Comparison of ENCODE assay signal across 12 mouse cellular contexts in genomic region chr12:48221976-48222800, GRCm38 (mm10).
DNase-seq lines count a peak whose midpoint lies in the region; ATAC-seq lines count a peak whose summit lies in the region.
"Had no signal": no experiment of that assay in that cellular context is flagged by ENCODE, and none has a peak within 500 bp of the region (broad histone marks: within the 10 kb centered on the region; RNA-seq: fewer than 3 reads in every experiment).

No protein-coding gene starts in this region.

- intact Hi-C loops in gastrocnemius, postnatal 36 days (cut with DNase I) = no loop called here

- no peaks in the 10 kb centered on the region for H3K9me3 ChIP-seq in embryonic facial prominence, embryonic 11.5 days (replicated peaks; ENCODE audit: control insufficient read depth, low read length)
- no peaks in the 10 kb centered on the region for H3K9me3 ChIP-seq in hindbrain, embryonic 15.5 days
- H3K9me3 ChIP-seq in neural tube, embryonic 14.5 days (ENCODE audit: control insufficient read depth, low read length) = no peaks in the 10 kb centered on the region
- no peaks in the 10 kb centered on the region for H3K9me3 ChIP-seq in heart, embryonic 11.5 days (replicated peaks; ENCODE audit: control insufficient read depth, low read length)
- H3K9me3 ChIP-seq: liver, embryonic 12.5 days had no signal

- H3K4me3 ChIP-seq in embryonic facial prominence, embryonic 11.5 days (ENCODE audit: low read depth, low read length) = no peak overlapping the region
- H3K4me3 ChIP-seq in hindbrain, embryonic 15.5 days = no peak overlapping the region
- no peak overlapping the region for H3K4me3 ChIP-seq in neural tube, embryonic 14.5 days (ENCODE audit: low read depth, low read length)
- no peak overlapping the region for H3K4me3 ChIP-seq in heart, embryonic 11.5 days (ENCODE audit: low read depth, low read length)
- H3K4me3 ChIP-seq: erythroblast, embryonic 14.5 days; liver, embryonic 12.5 days had no signal

- ATAC-seq in embryonic facial prominence, embryonic 11.5 days (replicated peaks; ENCODE audit: insufficient number of reproducible peaks, low FRiP score, low TSS enrichment, low read depth) = peak; percentile 34; the same call in 1 of the 2 replicates
- ATAC-seq in hindbrain, embryonic 15.5 days (ENCODE audit: low FRiP score, low read depth) = peak; percentile 95
- ATAC-seq in neural tube, embryonic 14.5 days (ENCODE audit: low read depth) = peak; percentile 95
- ATAC-seq in heart, embryonic 11.5 days (replicated peaks; ENCODE audit: insufficient number of reproducible peaks, low FRiP score, low TSS enrichment) = no peak
- ATAC-seq: liver, embryonic 12.5 days had no signal

- no peak overlapping the region for H3K9ac ChIP-seq in embryonic facial prominence, embryonic 11.5 days (replicated peaks; ENCODE audit: low read length)
- no peak overlapping the region for H3K9ac ChIP-seq in hindbrain, embryonic 15.5 days
- no peak overlapping the region for H3K9ac ChIP-seq in neural tube, embryonic 14.5 days (replicated peaks; ENCODE audit: low read depth, low read length)
- no peak overlapping the region for H3K9ac ChIP-seq in heart, embryonic 11.5 days (ENCODE audit: low read depth, low read length)
- H3K9ac ChIP-seq: liver, embryonic 12.5 days had no signal

- WGBS in embryonic facial prominence, embryonic 11.5 days = 62% methylated on average over 3 of the region's 3 CpGs
- WGBS in hindbrain, embryonic 15.5 days = 18% methylated on average over 3 of the region's 3 CpGs
- WGBS in neural tube, embryonic 14.5 days = 18% methylated on average over 3 of the region's 3 CpGs
- 66% methylated on average over 3 of the region's 3 CpGs for WGBS in heart, embryonic 11.5 days (ENCODE audit: insufficient replicate concordance)

- no peaks in the 10 kb centered on the region for H3K4me1 ChIP-seq in embryonic facial prominence, embryonic 11.5 days (ENCODE audit: control insufficient read depth, insufficient read depth, low read length)
- 0 out of 2 replicates have a peak, but pooled peaks cover 10% of the 10 kb centered on the region for H3K4me1 ChIP-seq in hindbrain, embryonic 15.5 days (replicated peaks)
- H3K4me1 ChIP-seq in neural tube, embryonic 14.5 days (ENCODE audit: control insufficient read depth, insufficient read depth, low read length) = peaks cover 6% of the 10 kb centered on the region; the same call in 1 of the 2 replicates
- no peaks in the 10 kb centered on the region for H3K4me1 ChIP-seq in heart, embryonic 11.5 days (ENCODE audit: control insufficient read depth, insufficient read depth, low read length)
- H3K4me1 ChIP-seq: liver, embryonic 12.5 days had no signal

- no peak overlapping the region for H3K27ac ChIP-seq in embryonic facial prominence, embryonic 11.5 days (replicated peaks; ENCODE audit: low read depth, low read length)
- peak overlapping the region; percentile 76 for H3K27ac ChIP-seq in hindbrain, embryonic 15.5 days (replicated peaks)
- peak overlapping the region; percentile 57; the same call in 1 of the 2 replicates for H3K27ac ChIP-seq in neural tube, embryonic 14.5 days (ENCODE audit: low read depth, low read length)
- no peak overlapping the region for H3K27ac ChIP-seq in heart, embryonic 11.5 days (ENCODE audit: low read depth, low read length)
- H3K27ac ChIP-seq: liver, embryonic 12.5 days had no signal

- H3K36me3 ChIP-seq in embryonic facial prominence, embryonic 11.5 days (replicated peaks; ENCODE audit: control insufficient read depth, insufficient read depth, low read depth, low read length) = no peaks in the 10 kb centered on the region
- H3K36me3 ChIP-seq in hindbrain, embryonic 15.5 days = no peaks in the 10 kb centered on the region
- no peaks in the 10 kb centered on the region for H3K36me3 ChIP-seq in neural tube, embryonic 14.5 days (ENCODE audit: control insufficient read depth, insufficient read depth, low read length)
- no peaks in the 10 kb centered on the region for H3K36me3 ChIP-seq in heart, embryonic 11.5 days (ENCODE audit: control insufficient read depth, insufficient read depth, low read length)
- H3K36me3 ChIP-seq: liver, embryonic 12.5 days had no signal

- no peaks in the 10 kb centered on the region for H3K27me3 ChIP-seq in embryonic facial prominence, embryonic 11.5 days (ENCODE audit: control insufficient read depth, insufficient read depth, low read length)
- no peaks in the 10 kb centered on the region for H3K27me3 ChIP-seq in hindbrain, embryonic 15.5 days
- no peaks in the 10 kb centered on the region for H3K27me3 ChIP-seq in neural tube, embryonic 14.5 days (ENCODE audit: control insufficient read depth, insufficient read depth, low read length)
- H3K27me3 ChIP-seq in heart, embryonic 11.5 days (ENCODE audit: control insufficient read depth, insufficient read depth, low read length) = no peaks in the 10 kb centered on the region
- H3K27me3 ChIP-seq: liver, embryonic 12.5 days had no signal

- peak; percentile 23 to 34 for DNase-seq in left cerebral cortex, adult 9 months (ENCODE audit: low spot score in 2 of 2)
- DNase-seq in left cerebral cortex, adult 18-20 months (ENCODE audit: low spot score in 2 of 2) = no peak
- DNase-seq in embryonic facial prominence, embryonic 11.5 days (ENCODE audit: low spot score) = peak; percentile 63
- DNase-seq in lung, postnatal 25 days (ENCODE audit: low spot score) = no peak
- DNase-seq in gastrocnemius, postnatal 36 days = no peak
- DNase-seq: kidney, postnatal 25 days; thymus, postnatal 14 days had no signal

- H3K4me2 ChIP-seq in embryonic facial prominence, embryonic 11.5 days (ENCODE audit: low read depth, low read length) = no peak overlapping the region
- H3K4me2 ChIP-seq in hindbrain, embryonic 15.5 days = no peak overlapping the region
- H3K4me2 ChIP-seq in neural tube, embryonic 14.5 days (ENCODE audit: low read depth, low read length) = no peak overlapping the region
- H3K4me2 ChIP-seq in heart, embryonic 11.5 days = no peak overlapping the region
- H3K4me2 ChIP-seq: liver, embryonic 12.5 days had no signal

Comparison
In these comparisons a context has a peak if more than half of its experiments do, and no peak if none do; other contexts are left out.
1. DNase-seq: peak in left cerebral cortex, adult 9 months (2 of 2) and embryonic facial prominence, embryonic 11.5 days (single experiment); none in left cerebral cortex, adult 18-20 months (0 of 2), lung, postnatal 25 days (single experiment) and gastrocnemius, postnatal 36 days (0 of 2).
2. H3K27ac ChIP-seq: peak in hindbrain, embryonic 15.5 days (single experiment) and neural tube, embryonic 14.5 days (single experiment); none in embryonic facial prominence, embryonic 11.5 days (single experiment) and heart, embryonic 11.5 days (single experiment).